Comparison of ENCODE assay signal across 11 mouse cellular contexts in genomic region chr6:99599229-99599628, GRCm38 (mm10).
DNase-seq lines count a peak whose midpoint lies in the region; ATAC-seq and TF ChIP-seq lines count a peak whose summit lies in the region.
"Had no signal": no experiment of that assay in that cellular context is flagged by ENCODE, and none has a peak within 500 bp of the region (broad histone marks: within the 10 kb centered on the region; RNA-seq: fewer than 3 reads in every experiment).

No protein-coding gene starts in this region.

- 0 out of 2 replicates have a peak, but pooled peaks cover 3% of the 10 kb centered on the region for H3K4me1 ChIP-seq in kidney, embryonic 14.5 days (ENCODE audit: control insufficient read depth, insufficient read depth, low read length)
- H3K4me1 ChIP-seq in embryonic facial prominence, embryonic 14.5 days (ENCODE audit: control insufficient read depth, insufficient read depth, low read length), result peaks cover 7% of the 10 kb centered on the region; the same call in 1 of the 2 replicates
- peaks cover 14% of the 10 kb centered on the region for H3K4me1 ChIP-seq in hindbrain, embryonic 15.5 days (replicated peaks)
- H3K4me1 ChIP-seq in midbrain, postnatal 0 days (ENCODE audit: insufficient read depth, low read length), result no peaks in the 10 kb centered on the region

- H3K27ac ChIP-seq in kidney, embryonic 14.5 days (ENCODE audit: low read depth, low read length), result no peak overlapping the region
- no peak overlapping the region; the same call in 1 of the 2 replicates for H3K27ac ChIP-seq in embryonic facial prominence, embryonic 14.5 days (replicated peaks; ENCODE audit: low read depth, low read length)
- H3K27ac ChIP-seq in hindbrain, embryonic 15.5 days (replicated peaks), result peak overlapping the region; percentile 65; the same call in 1 of the 2 replicates
- no peak overlapping the region for H3K27ac ChIP-seq in midbrain, postnatal 0 days (ENCODE audit: low read depth, low read length)

- H3K36me3 ChIP-seq in kidney, embryonic 14.5 days (ENCODE audit: control insufficient read depth, insufficient read depth, low read length), result no peaks in the 10 kb centered on the region
- H3K36me3 ChIP-seq in embryonic facial prominence, embryonic 14.5 days (ENCODE audit: control insufficient read depth, insufficient read depth, low read length), result no peaks in the 10 kb centered on the region
- no peaks in the 10 kb centered on the region for H3K36me3 ChIP-seq in hindbrain, embryonic 15.5 days
- no peaks in the 10 kb centered on the region for H3K36me3 ChIP-seq in midbrain, postnatal 0 days (ENCODE audit: insufficient read depth, low read length)

- 62% methylated on average over 5 of the region's 5 CpGs for WGBS in kidney, embryonic 14.5 days
- 48% methylated on average over 5 of the region's 5 CpGs for WGBS in embryonic facial prominence, embryonic 14.5 days
- 30% methylated on average over 5 of the region's 5 CpGs for WGBS in hindbrain, embryonic 15.5 days
- WGBS in midbrain, postnatal 0 days, result 29% methylated on average over 5 of the region's 5 CpGs

- no peaks in the 10 kb centered on the region for H3K9me3 ChIP-seq in kidney, embryonic 14.5 days (ENCODE audit: control insufficient read depth, low read length)
- no peaks in the 10 kb centered on the region for H3K9me3 ChIP-seq in embryonic facial prominence, embryonic 14.5 days (ENCODE audit: control insufficient read depth, low read length)
- no peaks in the 10 kb centered on the region for H3K9me3 ChIP-seq in hindbrain, embryonic 15.5 days
- H3K9me3 ChIP-seq in midbrain, postnatal 0 days (ENCODE audit: low read length), result no peaks in the 10 kb centered on the region

- no peak overlapping the region for H3K4me2 ChIP-seq in kidney, embryonic 14.5 days (replicated peaks; ENCODE audit: low read depth, low read length)
- no peak overlapping the region for H3K4me2 ChIP-seq in embryonic facial prominence, embryonic 14.5 days (ENCODE audit: low read depth, low read length)
- peak overlapping the region; percentile 46 for H3K4me2 ChIP-seq in hindbrain, embryonic 15.5 days
- no peak overlapping the region for H3K4me2 ChIP-seq in midbrain, postnatal 0 days (ENCODE audit: low read depth, low read length, poor library complexity, severe bottlenecking)

- TF ChIP-seq CTCF in midbrain, postnatal 0 days (IDR thresholded peaks at IDR 0.05), result no peak

- H3K4me3 ChIP-seq in kidney, embryonic 14.5 days (ENCODE audit: low read length), result no peak overlapping the region
- H3K4me3 ChIP-seq in embryonic facial prominence, embryonic 14.5 days (ENCODE audit: low read depth, low read length), result no peak overlapping the region
- no peak overlapping the region for H3K4me3 ChIP-seq in hindbrain, embryonic 15.5 days
- no peak overlapping the region for H3K4me3 ChIP-seq in midbrain, postnatal 0 days (ENCODE audit: low read depth, low read length)

- H3K9ac ChIP-seq in kidney, embryonic 14.5 days (ENCODE audit: low read depth, low read length), result no peak overlapping the region
- no peak overlapping the region for H3K9ac ChIP-seq in embryonic facial prominence, embryonic 14.5 days (ENCODE audit: low read depth, low read length)
- H3K9ac ChIP-seq in hindbrain, embryonic 15.5 days, result no peak overlapping the region
- H3K9ac ChIP-seq in midbrain, postnatal 0 days (replicated peaks; ENCODE audit: low read length, poor library complexity, severe bottlenecking), result no peak overlapping the region

- peak; percentile 19 for DNase-seq in kidney, adult 9 months
- peak; percentile 70 for DNase-seq in embryonic facial prominence, embryonic 14.5 days (ENCODE audit: low spot score)
- DNase-seq in midbrain, postnatal 0 days (ENCODE audit: low spot score), result peak; percentile 65
- DNase-seq in T-cell, adult 2 months (ENCODE audit: low spot score), result no peak
- DNase-seq in urinary bladder, postnatal 36 days (ENCODE audit: low spot score in 2 of 2), result no peak
- no peak for DNase-seq in heart, adult 8-10 months (ENCODE audit: low spot score)
- DNase-seq: cerebellum, adult 11 months; thymus, adult 2 months had no signal

- no peaks in the 10 kb centered on the region for H3K27me3 ChIP-seq in kidney, embryonic 14.5 days (ENCODE audit: control insufficient read depth, insufficient read depth, low read length)
- no peaks in the 10 kb centered on the region for H3K27me3 ChIP-seq in embryonic facial prominence, embryonic 14.5 days (replicated peaks; ENCODE audit: control insufficient read depth, insufficient read depth, low read length)
- peaks cover 10% of the 10 kb centered on the region; the same call in 1 of the 2 replicates for H3K27me3 ChIP-seq in hindbrain, embryonic 15.5 days
- no peaks in the 10 kb centered on the region for H3K27me3 ChIP-seq in midbrain, postnatal 0 days (ENCODE audit: insufficient read depth, low read length)

- ATAC-seq in kidney, embryonic 14.5 days (ENCODE audit: low FRiP score, low TSS enrichment), result no peak
- peak; percentile 45; the same call in 1 of the 2 replicates for ATAC-seq in embryonic facial prominence, embryonic 14.5 days (ENCODE audit: low read depth)
- peak; percentile 78 for ATAC-seq in hindbrain, embryonic 15.5 days (ENCODE audit: low FRiP score, low read depth)
- 0 out of 2 replicates have a peak, but pooled peaks have one; percentile 38 for ATAC-seq in midbrain, postnatal 0 days (ENCODE audit: low FRiP score)
- ATAC-seq: CD4-positive, CD25-positive, alpha-beta regulatory T cell, adult 4 months had no signal

Comparison
In these comparisons a context has a peak if more than half of its experiments do, and no peak if none do; other contexts are left out.
1. DNase-seq: peak in kidney, adult 9 months (single experiment), embryonic facial prominence, embryonic 14.5 days (single experiment) and midbrain, postnatal 0 days (single experiment); none in T-cell, adult 2 months (single experiment), urinary bladder, postnatal 36 days (0 of 2) and heart, adult 8-10 months (single experiment).